21 mouse cellular contexts compared by ENCODE assay signal in genomic region chr4:138192561-138192960, GRCm38 (mm10). TPM values are rescaled to one million over a fixed set of nuclear protein-coding genes. Genes with fewer than 3 reads are reported as not detected.
"Had no signal": no experiment of that assay in that cellular context is flagged by ENCODE, and none has a peak within 500 bp of the region (broad histone marks: within the 10 kb centered on the region; RNA-seq: fewer than 3 reads in every experiment).

No protein-coding gene starts in this region.

- DNase-seq: liver, postnatal 0 days; lung, adult 2 months; lung, postnatal 14 days; lung, postnatal 36 days; retina, postnatal 1 day; right cerebral cortex, adult 18-20 months; right cerebral cortex, postnatal 25 days; right cerebral cortex, postnatal 4 days; spleen, adult 18-20 months; thymus, adult 18-20 months; thymus, postnatal 25 days; thymus, postnatal 4 days had no signal

- ATAC-seq: liver, postnatal 0 days; lung, postnatal 0 days; midbrain, embryonic 13.5 days; midbrain, embryonic 16.5 days had no signal

- H3K4me3 ChIP-seq: lung, embryonic 15.5 days; megakaryocyte, embryonic 14.5 days; midbrain, embryonic 13.5 days; myocyte; neural tube, embryonic 13.5 days; neural tube, embryonic 15.5 days had no signal

- H3K27ac ChIP-seq: lung, embryonic 15.5 days; macrophage; midbrain, embryonic 13.5 days; neural tube, embryonic 13.5 days; neural tube, embryonic 15.5 days had no signal

RNA-seq across cellular contexts. Expression of gene Kif17, which starts 57.7 kb away (rescaled TPM):
- polyA plus RNA-seq: macrophage had no signal
